Mouse (Mus musculus): ENCODE measurements around the gene Nat8f4. TPM values are rescaled to one million over a fixed set of nuclear protein-coding genes. Genes with fewer than 3 reads are reported as not detected.

Gene Nat8f4
- 2.8 and 5.3 TPM in 2 replicates for polyA plus RNA-seq (2012; rRNA removed)

GRCm38 (mm10) chr6:85904642-85905061 is at the start of gene Nat8f4:
Gene Nat8f4 (minus strand): TSS chr6:85904884.

GRCm38 (mm10) chr6:85915539-85916513 is 11.1 kb upstream of the Nat8f4 start, which contains the start of gene Nat8f1:
Gene Nat8f1 (minus strand): TSS chr6:85915687.

GRCm38 (mm10) chr6:85911587-85911986 is 6.9 kb upstream of the Nat8f4 start, which contains the start of gene Tprkb:
Gene Tprkb (plus strand): TSS chr6:85911865.

GRCm38 (mm10) chr6:85869006-85869405 is 35.7 kb downstream of the Nat8f4 start, which contains the start of gene Nat8f2:
Gene Nat8f2 (minus strand): TSS chr6:85869158.

Other genes starting within 250 kb of the Nat8f4 start
- 1.4 and 1.6 TPM in 2 replicates for gene Nat8f7, start 191.7 kb downstream of the Nat8f4 start, polyA plus RNA-seq (2012; rRNA removed)
- 1.8 and 4.2 TPM in 2 replicates for gene Nat8f3, start 139.1 kb downstream of the Nat8f4 start, polyA plus RNA-seq (2012; rRNA removed)
- gene Nat8f6, start 83.9 kb downstream of the Nat8f4 start, polyA plus RNA-seq (2012; rRNA removed) = 1.4 and 2.9 TPM in 2 replicates
- 0.24 and 0.33 TPM in 2 replicates for gene Nat8f5, start 83.9 kb downstream of the Nat8f4 start, polyA plus RNA-seq (2012; rRNA removed)
- gene Nat8, start 72.8 kb downstream of the Nat8f4 start, polyA plus RNA-seq (2012; rRNA removed) = 1.0 and 1.2 TPM in 2 replicates
- 0.25 and 0.52 TPM in 2 replicates for gene Nat8f2, start 35.7 kb downstream of the Nat8f4 start, polyA plus RNA-seq (2012; rRNA removed)
- gene Tprkb, start 7.0 kb upstream of the Nat8f4 start, polyA plus RNA-seq (2012; rRNA removed) = 15.0 and 15.4 TPM in 2 replicates
- gene Nat8f1, start 10.8 kb upstream of the Nat8f4 start, polyA plus RNA-seq (2012; rRNA removed) = 9.9 and 14.9 TPM in 2 replicates
- gene Dusp11, start 56.8 kb upstream of the Nat8f4 start, polyA plus RNA-seq (2012; rRNA removed) = 35.3 and 52.0 TPM in 2 replicates
- 2.7 and 2.8 TPM in 2 replicates for gene Figla, start 111.3 kb upstream of the Nat8f4 start, polyA plus RNA-seq (2012; rRNA removed)
- gene Add2, start 123.8 kb upstream of the Nat8f4 start, polyA plus RNA-seq (2012; rRNA removed) = 4.8 and 6.4 TPM in 2 replicates